Mouse (Mus musculus): ENCODE measurements around the gene Rtn2. TPM values are rescaled to one million over a fixed set of nuclear protein-coding genes. Genes with fewer than 3 reads are reported as not detected.
A peak's percentile ranks its signal among the peaks of the same experiment; 100 is the strongest.

Rtn2 gene
- total RNA-seq, 2 experiments from 2014 or later = 92.8 to 95.6 TPM

GRCm38 (mm10) chr7:19316451-19317161, 34.2 kb downstream of the Rtn2 start:
- DNase-seq (ENCODE audit: low spot score in 2 of 2) = no peak

GRCm38 (mm10) chr7:19318201-19318600, 35.8 kb downstream of the Rtn2 start:
- DNase-seq (ENCODE audit: low spot score in 2 of 2) = no peak

GRCm38 (mm10) chr7:19318676-19319075, 36.3 kb downstream of the Rtn2 start:
- DNase-seq (ENCODE audit: low spot score in 2 of 2) = no peak

- DNase-seq (ENCODE audit: low spot score in 2 of 2) = no peak
These were observed 37.0 kb downstream of the Rtn2 start for GRCm38 (mm10) chr7:19319458-19319857.

GRCm38 (mm10) chr7:19319906-19320305, 37.5 kb downstream of the Rtn2 start:
- peak; percentile 94 to 96 for DNase-seq (ENCODE audit: low spot score in 2 of 2)

GRCm38 (mm10) chr7:19320637-19321036, 38.2 kb downstream of the Rtn2 start:
- no peak for DNase-seq (ENCODE audit: low spot score in 2 of 2)

GRCm38 (mm10) chr7:19321464-19321863, 39.0 kb downstream of the Rtn2 start:
- no peak for DNase-seq (ENCODE audit: low spot score in 2 of 2)

GRCm38 (mm10) chr7:19322489-19322888, 40.1 kb downstream of the Rtn2 start:
- no peak for DNase-seq (ENCODE audit: low spot score in 2 of 2)

- DNase-seq (ENCODE audit: low spot score in 2 of 2) = no peak
These were observed 41.8 kb downstream of the Rtn2 start for GRCm38 (mm10) chr7:19324221-19324620.

- no peak for DNase-seq (ENCODE audit: low spot score in 2 of 2)
These were observed 43.1 kb downstream of the Rtn2 start for GRCm38 (mm10) chr7:19325262-19326199.

- DNase-seq (ENCODE audit: low spot score in 2 of 2) = peak in 1 of 2 experiments; percentile 73
These were observed 43.9 kb downstream of the Rtn2 start for GRCm38 (mm10) chr7:19326359-19326758.

GRCm38 (mm10) chr7:19327128-19327527, 44.7 kb downstream of the Rtn2 start:
- peak; percentile 83 to 89 for DNase-seq (ENCODE audit: low spot score in 2 of 2)

- no peak for DNase-seq (ENCODE audit: low spot score in 2 of 2)
These were observed 45.4 kb downstream of the Rtn2 start for GRCm38 (mm10) chr7:19327782-19328181.

- DNase-seq (ENCODE audit: low spot score in 2 of 2) = no peak
These were observed 46.0 kb downstream of the Rtn2 start for GRCm38 (mm10) chr7:19328425-19328824.

- DNase-seq (ENCODE audit: low spot score in 2 of 2) = no peak
These were observed 49.5 kb downstream of the Rtn2 start for GRCm38 (mm10) chr7:19331910-19332309.

- DNase-seq (ENCODE audit: low spot score in 2 of 2) = peak; percentile 79 to 85
These were observed 50.4 kb downstream of the Rtn2 start for GRCm38 (mm10) chr7:19332709-19333352.

- no peak for DNase-seq (ENCODE audit: low spot score in 2 of 2)
These were observed 53.2 kb downstream of the Rtn2 start for GRCm38 (mm10) chr7:19335583-19335982.

- peak in 1 of 2 experiments; percentile 70 for DNase-seq (ENCODE audit: low spot score in 2 of 2)
These were observed 54.7 kb downstream of the Rtn2 start for GRCm38 (mm10) chr7:19337122-19337521.

GRCm38 (mm10) chr7:19338060-19338459, 55.6 kb downstream of the Rtn2 start:
- no peak for DNase-seq (ENCODE audit: low spot score in 2 of 2)

- DNase-seq (ENCODE audit: low spot score in 2 of 2) = no peak
These were observed 56.2 kb downstream of the Rtn2 start for GRCm38 (mm10) chr7:19338596-19338995.

GRCm38 (mm10) chr7:19341250-19341649, 58.8 kb downstream of the Rtn2 start:
- no peak for DNase-seq (ENCODE audit: low spot score in 2 of 2)

Measured in layer of hippocampus, adult 18-20 months (tissue).